Mouse (Mus musculus) heart, postnatal 0 days (tissue): ENCODE data around the gene Pcnx2.

Experiments
- CTCF ChIP-seq: IDR thresholded peaks from 2 replicates; pipeline ENCODE4 v1.5.1; 2016; ENCODE audit warnings: antibody characterized with exemption, control low read depth, low read depth
- EP300 ChIP-seq: IDR thresholded peaks from 2 replicates; pipeline ENCODE4 v1.6.1; 2016; ENCODE audit warnings: antibody characterized with exemption, low read depth

DNA sequence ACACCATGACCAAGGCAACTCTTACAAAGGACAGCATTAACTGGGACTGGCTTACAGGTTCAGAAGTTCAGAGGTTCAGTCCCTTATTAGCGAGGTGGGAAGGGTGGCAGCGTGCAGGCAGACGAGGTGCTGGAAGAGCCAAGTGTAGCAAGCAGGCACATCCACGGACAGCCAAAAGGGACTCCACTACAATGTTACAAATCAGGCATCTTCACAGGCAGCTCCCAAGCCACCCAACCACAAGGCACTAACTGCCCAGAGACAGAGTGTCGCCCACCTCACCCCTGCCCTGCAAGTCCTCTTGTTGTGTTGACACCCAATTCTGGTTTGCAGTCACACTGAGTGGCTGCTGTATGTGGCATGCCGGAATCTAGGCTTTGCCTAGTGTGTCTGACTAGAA, 193.7 kb downstream of the Pcnx2 start:
- TF ChIP-seq CTCF (no peak), EP300 (no peak)
